ENCODE assay signal across 34 mouse cellular contexts in genomic region chr1:135186427-135186826, GRCm38 (mm10). TPM values are rescaled to one million over a fixed set of nuclear protein-coding genes. Genes with fewer than 3 reads are reported as not detected.
DNase-seq lines count a peak whose midpoint lies in the region; ATAC-seq and TF ChIP-seq lines count a peak whose summit lies in the region.
"Had no signal": no experiment of that assay in that cellular context is flagged by ENCODE, and none has a peak within 500 bp of the region (broad histone marks: within the 10 kb centered on the region; RNA-seq: fewer than 3 reads in every experiment).

No protein-coding gene starts in this region.

- peak overlapping the region; percentile 78 for H3K27ac ChIP-seq in ES-E14 (ENCODE audit: insufficient read depth, low read depth, low read length, poor library complexity, severe bottlenecking)
- H3K27ac ChIP-seq: forebrain, embryonic 15.5 days; heart, adult 2 months; hindbrain, embryonic 14.5 days; kidney, embryonic 15.5 days; left cerebral cortex, adult 2 months; liver, embryonic 12.5 days; midbrain, embryonic 15.5 days had no signal

- TF ChIP-seq CTCF in lung, adult 2 months (IDR thresholded peaks at IDR 0.05; ENCODE audit: insufficient read depth, low read length), result no peak

- peak overlapping the region; percentile 33 for H3K4me3 ChIP-seq in megakaryocyte, embryonic 14.5 days (replicated peaks)
- H3K4me3 ChIP-seq in ES-E14 (ENCODE audit: insufficient read depth in 1 of 2, low read depth in 1 of 2, low read length in 2 of 2, poor library complexity in 1 of 2, severe bottlenecking in 1 of 2), result peak overlapping the region in 1 of 2 experiments; percentile 3; a peak in 1 of 4 replicates
- H3K4me3 ChIP-seq in lung, adult 2 months (replicated peaks; ENCODE audit: extremely low read depth, low read depth, low read length), result no peak overlapping the region
- H3K4me3 ChIP-seq: forebrain, embryonic 15.5 days; heart, adult 2 months; heart, embryonic 12.5 days; kidney, embryonic 15.5 days; left cerebral cortex, adult 2 months; liver, embryonic 12.5 days; midbrain, embryonic 15.5 days had no signal

- peaks cover 13% of the 10 kb centered on the region for H3K4me1 ChIP-seq in megakaryocyte, embryonic 14.5 days
- H3K4me1 ChIP-seq in ES-E14 (ENCODE audit: control insufficient read depth in 2 of 2, insufficient read depth in 2 of 2, low read length in 2 of 2, poor library complexity in 1 of 2), result peaks cover 4 to 36% of the 10 kb centered on the region in 2 experiments
- H3K4me1 ChIP-seq in lung, adult 2 months (ENCODE audit: control insufficient read depth, insufficient read depth, low read length), result no peaks in the 10 kb centered on the region

- H3K9ac ChIP-seq in ES-E14 (ENCODE audit: insufficient read depth, low read depth, low read length, poor library complexity, severe bottlenecking), result peak overlapping the region; percentile 6; the same call in 1 of the 2 replicates
- H3K9ac ChIP-seq: forebrain, embryonic 15.5 days; heart, embryonic 12.5 days; hindbrain, embryonic 14.5 days; kidney, embryonic 15.5 days; liver, embryonic 12.5 days; liver, postnatal 0 days; midbrain, embryonic 15.5 days had no signal

- H3K9me3 ChIP-seq in megakaryocyte, embryonic 14.5 days, result no peaks in the 10 kb centered on the region
- H3K9me3 ChIP-seq in ES-E14 (ENCODE audit: control insufficient read depth, insufficient read depth, low read depth, low read length), result no peaks in the 10 kb centered on the region
- H3K9me3 ChIP-seq: forebrain, embryonic 15.5 days; heart, embryonic 12.5 days; kidney, embryonic 15.5 days; liver, embryonic 12.5 days; midbrain, embryonic 15.5 days had no signal

- no peak for ATAC-seq in cerebellum, adult (ENCODE audit: insufficient number of reproducible peaks, low FRiP score, low TSS enrichment)
- 0 out of 2 replicates have a peak, but pooled peaks have one; percentile 20 for ATAC-seq in frontal cortex, adult (ENCODE audit: low TSS enrichment)
- ATAC-seq in megakaryocyte, adult 5-6 weeks (ENCODE audit: poor library complexity, severe bottlenecking), result no peak
- ATAC-seq: activated CD4-positive, CD25-positive, alpha-beta regulatory T cell, adult 4 months; forebrain, embryonic 15.5 days; liver, embryonic 12.5 days; liver, postnatal 0 days; lung, postnatal 0 days; midbrain, embryonic 15.5 days had no signal

- H3K36me3 ChIP-seq in megakaryocyte, embryonic 14.5 days (replicated peaks; ENCODE audit: low read length), result no peaks in the 10 kb centered on the region
- no peaks in the 10 kb centered on the region for H3K36me3 ChIP-seq in ES-E14 (ENCODE audit: control insufficient read depth, insufficient read depth, low read length, poor library complexity, severe bottlenecking)
- H3K36me3 ChIP-seq: forebrain, embryonic 15.5 days; heart, embryonic 12.5 days; kidney, embryonic 15.5 days; liver, embryonic 12.5 days; midbrain, embryonic 15.5 days had no signal

- 46% methylated on average over 8 of the region's 8 CpGs for WGBS in lung, adult 2 months

- no peak for TF ChIP-seq POLR2A in lung, adult 2 months (IDR thresholded peaks at IDR 0.05; ENCODE audit: borderline replicate concordance, extremely low read depth, low read depth, low read length)

- H3K27me3 ChIP-seq in megakaryocyte, embryonic 14.5 days (replicated peaks), result peaks cover 58% of the 10 kb centered on the region
- H3K27me3 ChIP-seq: forebrain, embryonic 15.5 days; kidney, embryonic 15.5 days; midbrain, embryonic 15.5 days had no signal

- in situ Hi-C loops in ES-E14 (cut with MboI; ENCODE audit: low sequenced_read_pairs in 2 of 2, unreplicated experiment in 2 of 2), result no loop called here

- DNase-seq in cerebellum, adult 9-11 months, result peak; percentile 39
- no peak for DNase-seq in frontal cortex, postnatal 36 days (ENCODE audit: low spot score in 2 of 2)
- no peak for DNase-seq in ES-E14 (ENCODE audit: low read depth, low spot score)
- no peak for DNase-seq in lung, adult 2 months
- DNase-seq: adrenal gland, adult 8-10 months; heart, adult 2 months; kidney, adult 18-20 months; kidney, postnatal 25 days; liver, postnatal 0 days; lung, postnatal 4 days; right cerebral cortex, adult 18-20 months; spleen, adult 18-20 months; thymus, adult 2 months; thymus, postnatal 36 days had no signal

TF ChIP-seq in ES-E14, 5 proteins besides CTCF, POLR2A, EP300 and RAD21:
- TF ChIP-seq ZNF384 (IDR thresholded peaks at IDR 0.05; ENCODE audit: low read depth, low read length) (no peak), HCFC1 (IDR thresholded peaks at IDR 0.05; ENCODE audit: borderline replicate concordance, insufficient read depth, low read length) (no peak), MAFK (IDR thresholded peaks at IDR 0.05; ENCODE audit: insufficient read depth, low read depth, low read length) (no peak), ZC3H11A (IDR thresholded peaks at IDR 0.05; ENCODE audit: borderline replicate concordance, low read depth, low read length) (no peak), CHD2 (IDR thresholded peaks at IDR 0.05; ENCODE audit: low read depth, low read length) (no peak)

RNA-seq across cellular contexts. Expression of gene Gpr37l1, which starts 18.9 kb away (rescaled TPM):
- polyA plus RNA-seq in megakaryocyte, embryonic 14.5 days (2012; ENCODE audit: insufficient read depth, low replicate concordance), result not detected in 2 replicates
- total RNA-seq in megakaryocyte, adult 5-6 weeks (2015), result not detected in 2 replicates
- not detected in 2 replicates for total RNA-seq in megakaryocyte, adult 5-6 weeks (2017)
- total RNA-seq in ES-E14 (2012; rRNA removed), result 0.26 TPM in 1 of 2 replicates, not detected in the other
- polyA plus RNA-seq in lung, adult 2 months (2012; rRNA removed), result 0.95 and 2.0 TPM in 2 replicates
- total RNA-seq: hematopoietic stem cell, adult 5-6 weeks; neutrophil, adult 5-6 weeks had no signal
- polyA plus RNA-seq: activated CD4-positive, CD25-positive, alpha-beta regulatory T cell, adult 4 months; embryonic facial prominence, embryonic 11.5 days; heart, embryonic 12.5 days; heart, postnatal 0 days; kidney, embryonic 15.5 days; liver, embryonic 12.5 days; liver, postnatal 0 days; neural tube, embryonic 11.5 days had no signal

RNA-seq across cellular contexts. Expression of gene Arl8a, which starts 39.8 kb away (rescaled TPM):
- polyA plus RNA-seq in megakaryocyte, embryonic 14.5 days (2012; ENCODE audit: insufficient read depth, low replicate concordance), result 96.0 and 156 TPM in 2 replicates
- 83.3 and 93.2 TPM in 2 replicates for total RNA-seq in megakaryocyte, adult 5-6 weeks (2015)
- total RNA-seq in megakaryocyte, adult 5-6 weeks (2017), result 37.1 and 49.1 TPM in 2 replicates
- total RNA-seq in ES-E14 (2012; rRNA removed), result 17.5 and 19.3 TPM in 2 replicates
- 66.5 and 84.7 TPM in 2 replicates for polyA plus RNA-seq in lung, adult 2 months (2012; rRNA removed)

RNA-seq across cellular contexts. Expression of gene Ptpn7, which starts 53.9 kb away (rescaled TPM):
- polyA plus RNA-seq in megakaryocyte, embryonic 14.5 days (2012; ENCODE audit: insufficient read depth, low replicate concordance), result 57.8 and 98.1 TPM in 2 replicates
- total RNA-seq in megakaryocyte, adult 5-6 weeks (2015), result 25.5 and 29.5 TPM in 2 replicates
- total RNA-seq in megakaryocyte, adult 5-6 weeks (2017), result 49.7 and 54.2 TPM in 2 replicates
- 1.1 and 2.3 TPM in 2 replicates for total RNA-seq in ES-E14 (2012; rRNA removed)
- 6.9 and 7.3 TPM in 2 replicates for polyA plus RNA-seq in lung, adult 2 months (2012; rRNA removed)
- total RNA-seq: layer of hippocampus, adult 18-20 months; layer of hippocampus, postnatal 14 days had no signal
